Mouse (Mus musculus) E14TG2a.4 (cell line): ENCODE data around the gene Rybp.

Experiments
- CTCF ChIP-seq: conservative IDR thresholded peaks from 2 replicates; pipeline ENCODE4 v1.5.1; 2014; ENCODE audit warnings: low read length
- NANOG ChIP-seq: IDR thresholded peaks from 2 replicates; pipeline ENCODE4 v1.6.1; 2014; ENCODE audit warnings: borderline replicate concordance, low read length, mixed read lengths

DNA sequence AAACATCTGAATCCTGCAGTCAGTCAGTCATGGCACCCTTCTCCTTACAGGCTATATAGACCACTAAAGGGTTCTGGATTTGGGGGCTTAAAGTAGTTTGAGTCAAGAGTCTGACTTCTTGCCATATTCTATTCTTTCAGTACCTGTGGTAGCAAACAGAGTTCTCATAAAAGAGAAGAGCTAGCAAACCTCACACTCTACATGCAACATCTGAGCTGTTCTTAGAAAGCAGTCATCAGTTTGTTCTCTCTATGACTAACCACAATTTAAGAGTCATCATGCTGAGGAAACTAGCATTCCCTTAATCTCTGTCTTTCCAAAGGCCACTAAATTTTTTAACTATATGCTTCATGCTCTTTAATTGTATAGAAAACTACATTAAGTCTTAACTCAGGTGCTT, 11.6 kb downstream of the Rybp start:
- TF ChIP-seq CTCF (no peak), NANOG (no peak)
